Mouse (Mus musculus): ENCODE measurements around the gene Hsf4.
"Not testable (repeated sequence)": the region's sequence is repeated elsewhere in the genome, so short reads cannot be mapped to it uniquely, and the experiment has no call there.

DNA sequence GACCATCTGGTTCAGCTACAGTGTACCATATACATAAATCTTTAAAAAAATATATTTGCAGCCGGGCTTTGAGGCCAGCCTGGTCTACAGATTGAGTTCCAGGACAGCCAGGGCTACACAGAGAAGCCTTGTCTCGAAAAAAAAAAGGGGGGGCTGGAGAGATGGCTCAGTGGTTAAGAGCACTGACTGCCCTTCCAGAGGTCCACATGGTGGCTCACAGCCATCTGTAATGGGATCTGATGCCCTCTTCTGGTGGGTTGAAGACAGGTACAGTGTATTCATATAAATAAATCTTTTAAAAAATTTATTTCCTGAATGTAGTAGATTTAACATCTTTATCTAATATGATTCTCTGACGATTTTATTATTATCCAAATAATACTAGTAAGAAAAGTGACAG is 22.2 kb downstream of the Hsf4 start:
- TF ChIP-seq EP300 (IDR thresholded peaks at IDR 0.05; ENCODE audit: low read depth) = not testable (repeated sequence)
- TF ChIP-seq CTCF (IDR thresholded peaks at IDR 0.05; ENCODE audit: low read depth) = peak; percentile 14; the same call in 1 of the 2 replicates

Data from heart, postnatal 0 days (tissue).